Mouse (Mus musculus): ENCODE measurements around the gene Apopt1. TPM values are rescaled to one million over a fixed set of nuclear protein-coding genes. Genes with fewer than 3 reads are reported as not detected.

Gene Apopt1
- polyA plus RNA-seq, 1 experiment from 2014 or later = 53.0 TPM

Other genes starting within 250 kb of the Apopt1 start
- 24.4 and 28.1 TPM in 2 replicates for gene Gm266, start 227.4 kb upstream of the Apopt1 start, polyA plus RNA-seq (2016; fragmentation: Nextera tagmentation; extraction: Ambion mirVana)
- 602 and 657 TPM in 2 replicates for gene Eif5, start 175.2 kb upstream of the Apopt1 start, polyA plus RNA-seq (2016; fragmentation: Nextera tagmentation; extraction: Ambion mirVana)
- 69.8 and 70.0 TPM in 2 replicates for gene Mark3, start 138.7 kb upstream of the Apopt1 start, polyA plus RNA-seq (2016; fragmentation: Nextera tagmentation; extraction: Ambion mirVana)
- 339 and 355 TPM in 2 replicates for gene Ckb, start 40.9 kb upstream of the Apopt1 start, polyA plus RNA-seq (2016; fragmentation: Nextera tagmentation; extraction: Ambion mirVana)
- 13.3 and 15.1 TPM in 2 replicates for gene Trmt61a, start 35.2 kb upstream of the Apopt1 start, polyA plus RNA-seq (2016; fragmentation: Nextera tagmentation; extraction: Ambion mirVana)
- 59.7 and 61.3 TPM in 2 replicates for gene Bag5, start within 50 bp of the Apopt1 start, polyA plus RNA-seq (2016; fragmentation: Nextera tagmentation; extraction: Ambion mirVana)
- 149 and 157 TPM in 2 replicates for gene Klc1, start 45.6 kb downstream of the Apopt1 start, polyA plus RNA-seq (2016; fragmentation: Nextera tagmentation; extraction: Ambion mirVana)
- gene Xrcc3, start 100.6 kb downstream of the Apopt1 start, polyA plus RNA-seq (2016; fragmentation: Nextera tagmentation; extraction: Ambion mirVana) = 10.8 and 11.2 TPM in 2 replicates
- 88.9 and 90.9 TPM in 2 replicates for gene Zfyve21, start 100.9 kb downstream of the Apopt1 start, polyA plus RNA-seq (2016; fragmentation: Nextera tagmentation; extraction: Ambion mirVana)
- gene Ppp1r13b, start 194.8 kb downstream of the Apopt1 start, polyA plus RNA-seq (2016; fragmentation: Nextera tagmentation; extraction: Ambion mirVana) = 13.5 and 14.1 TPM in 2 replicates